Mouse (Mus musculus) forebrain, embryonic 13.5 days (tissue): ENCODE data around the gene Vmn2r8. TPM values are rescaled to one million over a fixed set of nuclear protein-coding genes. Genes with fewer than 3 reads are reported as not detected.

Experiments
- ATAC-seq: fragments of 200-750 bp; cut with Nextera tagmentation; 2 replicates; pipeline ENCODE4 v1.8.0; 2017
- H3K27ac ChIP-seq: fragments of 300-500 bp; sonication (generic); 2 replicates; pipeline ENCODE4 v1.5.1; 2015; ENCODE audit warnings: inconsistent platforms, mild to moderate bottlenecking, moderate library complexity
- H3K27me3 ChIP-seq: fragments of 300-500 bp; sonication (generic); 2 replicates; pipeline ENCODE4 v1.6.1; 2015; ENCODE audit warnings: mild to moderate bottlenecking, inconsistent platforms
- H3K36me3 ChIP-seq: fragments of 300-500 bp; sonication (generic); 2 replicates; pipeline ENCODE4 v1.6.1; 2015; ENCODE audit warnings: mild to moderate bottlenecking, inconsistent platforms; ENCODE audit not compliant: poor library complexity, severe bottlenecking
- H3K4me1 ChIP-seq: fragments of 300-500 bp; sonication (generic); 2 replicates; pipeline ENCODE4 v1.6.1; 2015; ENCODE audit warnings: inconsistent platforms
- H3K4me2 ChIP-seq: fragments of 300-500 bp; sonication (generic); 2 replicates; pipeline ENCODE4 v1.6.1; 2015; ENCODE audit warnings: inconsistent platforms, mild to moderate bottlenecking, moderate library complexity
- H3K4me3 ChIP-seq: fragments of 300-500 bp; sonication (generic); 2 replicates; pipeline ENCODE4 v1.5.1; 2015; ENCODE audit warnings: mild to moderate bottlenecking, inconsistent platforms
- H3K9ac ChIP-seq: fragments of 300-500 bp; sonication (generic); 2 replicates; pipeline ENCODE4 v1.6.1; 2015; ENCODE audit warnings: mild to moderate bottlenecking, inconsistent platforms
- H3K9me3 ChIP-seq: fragments of 300-500 bp; sonication (generic); replicated peaks from 2 replicates; pipeline ENCODE4 v1.6.1; 2016; ENCODE audit warnings: inconsistent platforms
- WGBS: fragments of 180-500 bp; shearing (Covaris S2); methylation state at CpG from one replicate; pipeline ENCODE4 v1.1.7; 2015; 5-methylcytosine and 5-hydroxymethylcytosine counted together
- polyA plus RNA-seq: library from polyadenylated mRNA; unstranded; fragments of >200 nt; fragmentation: Nextera tagmentation; extraction: Ambion mirVana; gene quantifications from 2 replicates; pipeline ENCODE4 v1.2.1, GENCODE M21; 2015

The Vmn2r8 gene
- polyA plus RNA-seq, 1 experiment from 2014 or later = not detected

DNA sequence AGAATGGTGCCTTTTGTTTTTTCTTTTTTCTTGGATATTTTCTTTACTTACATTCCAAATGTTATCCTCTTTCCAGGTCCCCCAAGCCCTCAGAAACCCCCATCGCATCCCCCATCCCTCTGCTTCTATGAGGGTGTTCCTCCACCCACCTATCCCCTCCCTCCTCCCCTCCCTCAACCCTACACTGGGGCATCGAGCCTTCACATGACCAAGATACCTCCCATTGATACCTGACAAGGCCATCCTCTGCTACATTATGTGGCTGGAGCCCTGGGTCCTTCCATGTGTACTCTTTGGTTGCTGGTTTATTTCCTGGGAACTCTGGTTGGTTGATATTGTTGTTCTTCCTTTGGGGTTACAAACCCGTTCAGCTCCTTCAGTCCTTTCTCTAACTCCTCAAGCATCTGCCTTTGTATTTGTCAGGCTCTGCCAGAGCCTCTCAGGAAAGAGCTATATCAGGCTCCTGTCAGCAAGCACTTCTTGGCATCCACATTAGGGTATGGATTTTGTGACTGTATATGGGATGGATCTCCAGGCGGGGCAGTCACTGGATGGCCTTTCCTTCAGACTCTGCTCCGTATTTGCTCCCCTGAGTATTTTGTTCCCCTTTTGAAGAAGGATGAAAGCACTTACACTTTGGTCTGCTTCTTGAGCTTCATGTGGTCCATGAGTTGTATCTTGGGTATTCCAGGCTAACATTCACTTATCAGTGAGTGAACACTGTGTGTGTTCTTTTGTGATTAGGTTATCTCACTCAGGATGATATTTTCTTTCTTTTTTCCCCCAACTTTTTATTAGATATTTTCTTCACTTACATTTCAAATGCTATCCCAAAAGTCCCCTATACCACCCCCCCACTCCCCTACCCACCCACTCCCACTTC, 58.1 kb downstream of the Vmn2r8 start:
- Histone ChIP-seq H3K4me1 (no peaks in the 10 kb centered on the region), H3K27ac (no peak overlapping the region), H3K9me3 (no peaks in the 10 kb centered on the region), H3K9ac (no peak overlapping the region), H3K4me3 (no peak overlapping the region), H3K4me2 (no peak overlapping the region), H3K27me3 (no peaks in the 10 kb centered on the region), H3K36me3 (no peaks in the 10 kb centered on the region)
- 84% methylated on average over 5 of the region's 5 CpGs for WGBS
- ATAC-seq = no peak

DNA sequence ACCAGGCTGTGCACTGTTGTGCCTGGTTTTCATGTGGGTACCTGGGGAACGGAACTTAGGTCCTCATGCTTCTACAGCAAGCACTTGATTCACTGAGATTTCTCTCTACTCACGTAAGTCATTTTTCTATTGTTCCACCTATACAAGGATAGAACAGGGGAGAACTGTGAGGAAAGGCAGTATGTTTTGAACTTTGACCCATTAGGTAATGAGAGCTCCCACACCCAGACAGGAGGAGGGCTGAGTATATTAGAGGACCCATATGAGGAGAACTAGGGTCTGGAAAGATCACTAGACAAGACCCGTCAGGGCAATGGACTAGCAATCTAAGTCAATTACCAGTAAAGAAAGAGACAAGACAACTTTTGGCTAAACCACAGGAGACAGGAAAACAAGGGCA, 64.0 kb downstream of the Vmn2r8 start:
- no peak overlapping the region for H3K27ac ChIP-seq
- H3K27me3 ChIP-seq = no peaks in the 10 kb centered on the region
- no peak for ATAC-seq
- no peaks in the 10 kb centered on the region for H3K36me3 ChIP-seq
- H3K9me3 ChIP-seq = no peaks in the 10 kb centered on the region
- WGBS = 78% methylated on average over 3 of the region's 3 CpGs
- no peak overlapping the region for H3K9ac ChIP-seq
- H3K4me3 ChIP-seq = no peak overlapping the region
- no peak overlapping the region for H3K4me2 ChIP-seq
- no peaks in the 10 kb centered on the region for H3K4me1 ChIP-seq

DNA sequence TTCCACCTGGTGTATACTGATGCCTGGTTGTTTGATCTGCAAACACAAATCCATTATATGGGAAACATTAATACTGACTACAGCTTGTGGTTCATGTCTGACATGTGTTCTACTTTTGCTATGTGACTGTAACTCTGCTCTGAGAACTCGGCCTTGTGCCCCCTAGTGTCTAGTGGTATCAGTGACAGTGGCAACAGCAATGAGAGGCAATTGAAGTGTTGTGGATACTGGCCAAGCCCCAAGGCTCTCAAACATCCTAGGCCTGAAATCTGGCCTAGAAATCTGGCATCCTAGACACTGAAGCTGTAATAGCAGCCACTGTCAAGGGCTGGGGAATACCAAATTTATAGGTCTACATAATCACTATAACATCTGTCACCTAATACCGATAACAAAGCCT, 64.8 kb downstream of the Vmn2r8 start:
- Histone ChIP-seq H3K4me2 (no peak overlapping the region), H3K9ac (no peak overlapping the region), H3K4me1 (no peaks in the 10 kb centered on the region), H3K4me3 (no peak overlapping the region), H3K36me3 (no peaks in the 10 kb centered on the region), H3K27me3 (no peaks in the 10 kb centered on the region), H3K27ac (no peak overlapping the region), H3K9me3 (no peaks in the 10 kb centered on the region)
- no peak for ATAC-seq
- WGBS = 72% methylated on average over 2 of the region's 2 CpGs

DNA sequence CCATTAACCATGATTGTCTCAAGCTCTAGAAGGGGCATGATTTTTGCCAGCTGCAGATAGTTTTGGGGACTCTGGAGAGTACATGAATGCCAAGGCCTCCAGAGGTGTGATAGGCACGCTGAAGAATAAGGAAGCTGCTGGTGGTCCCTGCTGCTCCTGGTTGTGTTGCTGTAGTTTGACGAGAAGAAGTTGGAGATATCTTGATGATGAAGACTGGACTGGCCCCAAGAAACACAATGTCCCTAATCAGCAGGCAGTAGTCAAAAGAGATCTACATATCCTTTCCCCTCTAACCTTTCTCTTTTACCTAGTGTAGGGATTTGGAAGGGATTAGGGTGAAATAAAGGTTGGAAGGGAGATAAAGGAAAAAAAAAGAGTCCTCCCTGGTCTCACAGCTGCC, 66.1 kb downstream of the Vmn2r8 start:
- no peak overlapping the region for H3K4me2 ChIP-seq
- H3K9ac ChIP-seq = no peak overlapping the region
- H3K27me3 ChIP-seq = no peaks in the 10 kb centered on the region
- no peak for ATAC-seq
- H3K4me3 ChIP-seq = no peak overlapping the region
- H3K27ac ChIP-seq = no peak overlapping the region
- H3K9me3 ChIP-seq = no peaks in the 10 kb centered on the region
- 48% methylated on average over 2 of the region's 2 CpGs for WGBS
- H3K36me3 ChIP-seq = no peaks in the 10 kb centered on the region
- H3K4me1 ChIP-seq = no peaks in the 10 kb centered on the region

DNA sequence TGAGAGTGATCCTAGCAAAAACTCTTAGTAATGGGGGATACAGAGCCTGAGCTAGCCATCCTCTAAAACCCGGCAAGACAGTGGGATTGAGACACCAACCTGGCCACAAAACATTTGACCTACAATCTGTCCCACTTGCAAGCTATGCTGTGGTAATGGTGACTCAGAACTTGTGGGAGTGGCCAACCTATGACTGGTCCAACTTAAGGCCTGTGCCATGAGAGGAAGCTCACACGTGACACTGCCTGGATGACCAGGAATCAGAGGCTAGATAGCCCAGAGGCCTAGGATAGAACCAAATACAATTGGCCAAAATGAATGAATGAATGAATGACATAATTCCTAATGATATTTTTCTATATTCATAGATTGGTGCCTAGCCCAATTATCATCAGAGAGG, 66.8 kb downstream of the Vmn2r8 start:
- H3K27me3 ChIP-seq = no peaks in the 10 kb centered on the region
- H3K4me1 ChIP-seq = no peaks in the 10 kb centered on the region
- H3K4me2 ChIP-seq = no peak overlapping the region
- H3K9me3 ChIP-seq = no peaks in the 10 kb centered on the region
- 85% methylated on average over 2 of the region's 2 CpGs for WGBS
- no peak for ATAC-seq
- H3K36me3 ChIP-seq = no peaks in the 10 kb centered on the region
- H3K4me3 ChIP-seq = no peak overlapping the region
- no peak overlapping the region for H3K9ac ChIP-seq
- H3K27ac ChIP-seq = no peak overlapping the region

Other genes with a start within 250 kb of the Vmn2r8 start
- 45.3 and 50.5 TPM in 2 replicates for gene Gak, start 179.1 kb downstream of the Vmn2r8 start, polyA plus RNA-seq
- 19.9 and 20.0 TPM in 2 replicates for gene Tmem175, start 179.1 kb downstream of the Vmn2r8 start, polyA plus RNA-seq
- 7.7 and 7.9 TPM in 2 replicates for gene Idua, start 148.5 kb downstream of the Vmn2r8 start, polyA plus RNA-seq
- gene Dgkq, start 139.2 kb downstream of the Vmn2r8 start, polyA plus RNA-seq = 13.7 and 19.0 TPM in 2 replicates
- gene Slc26a1, start 133.3 kb downstream of the Vmn2r8 start, polyA plus RNA-seq = 1.5 and 1.6 TPM in 2 replicates
- 5.5 and 5.6 TPM in 2 replicates for gene Fgfrl1, start 116.5 kb downstream of the Vmn2r8 start, polyA plus RNA-seq
- gene Rnf212, start 33.9 kb downstream of the Vmn2r8 start, polyA plus RNA-seq = not detected in 2 replicates
- gene Tmed11, start 13.5 kb downstream of the Vmn2r8 start, polyA plus RNA-seq = not detected in 2 replicates
- not detected in 2 replicates for gene Vmn2r9, start 43.8 kb upstream of the Vmn2r8 start, polyA plus RNA-seq
- not detected in 2 replicates for gene Vmn2r10, start 197.7 kb upstream of the Vmn2r8 start, polyA plus RNA-seq